Mouse (Mus musculus): ENCODE results near the gene Skint6. TPM values are rescaled to one million over a fixed set of nuclear protein-coding genes. Genes with fewer than 3 reads are reported as not detected.

Skint6 gene
- not detected for polyA plus RNA-seq (2014; fragmentation: Illumina TruSeq; extraction: RNeasy Lipid Tissue Mini Kit (QIAGEN cat#74804); ENCODE audit: low read depth, low replicate concordance)

GRCm38 (mm10) chr4:113286873-113287272 lies at the start of gene Skint6:
TSS of gene Skint6 (minus strand) at chr4:113286973.

GRCm38 (mm10) chr4:112774766-112775165 lies 512.0 kb downstream of the Skint6 start, which contains the start of gene Skint10:
TSS of gene Skint10 (minus strand) at chr4:112774866.

Data from kidney, adult 10 weeks (tissue).